Mouse (Mus musculus) hindbrain, embryonic 14.5 days (tissue): ENCODE results near the gene 4931406P16Rik. TPM values are rescaled to one million over a fixed set of nuclear protein-coding genes. Genes with fewer than 3 reads are reported as not detected.
A peak's percentile ranks its signal among the peaks of the same experiment; 100 is the strongest.

Experiments
- ATAC-seq: fragments of 200-750 bp; cut with Nextera tagmentation; 2 replicates; pipeline ENCODE4 v1.8.0; 2017; ENCODE audit warnings: moderate number of reproducible peaks, mild to moderate bottlenecking, moderate TSS enrichment, moderate library complexity; ENCODE audit not compliant: low FRiP score
- DNase-seq: peaks from one replicate; pipeline ENCODE4 v3.0.0-alpha.2; 2015; ENCODE audit warnings: low spot score
- H3K27ac ChIP-seq: fragments of 300-500 bp; sonication (generic); 2 replicates; pipeline ENCODE4 v1.5.1; 2014; ENCODE audit warnings: mild to moderate bottlenecking, moderate library complexity
- H3K27me3 ChIP-seq: fragments of 300-500 bp; sonication (generic); 2 replicates; pipeline ENCODE4 v1.6.1; 2014; ENCODE audit warnings: mild to moderate bottlenecking, low read length, mixed read lengths; ENCODE audit not compliant: control insufficient read depth, insufficient read depth
- H3K36me3 ChIP-seq: fragments of 300-500 bp; sonication (generic); replicated peaks from 2 replicates; pipeline ENCODE4 v1.6.1; 2014; ENCODE audit not compliant: control insufficient read depth, insufficient read depth
- H3K4me1 ChIP-seq: fragments of 300-500 bp; sonication (generic); replicated peaks from 2 replicates; pipeline ENCODE4 v1.6.1; 2014; ENCODE audit warnings: antibody characterized with exemption, low read length, mixed read lengths; ENCODE audit not compliant: control insufficient read depth, insufficient read depth
- H3K4me2 ChIP-seq: fragments of 300-500 bp; sonication (generic); replicated peaks from 2 replicates; pipeline ENCODE4 v1.6.1; 2014; ENCODE audit warnings: mild to moderate bottlenecking, moderate library complexity
- H3K4me3 ChIP-seq: fragments of 300-500 bp; sonication (generic); replicated peaks from 2 replicates; pipeline ENCODE4 v1.5.1; 2014; ENCODE audit warnings: mild to moderate bottlenecking, low read length
- H3K9ac ChIP-seq: fragments of 300-500 bp; sonication (generic); 2 replicates; pipeline ENCODE4 v1.6.1; 2014
- H3K9me3 ChIP-seq: fragments of 300-500 bp; sonication (generic); 2 replicates; pipeline ENCODE4 v1.6.1; 2016; ENCODE audit warnings: low read length; ENCODE audit not compliant: control insufficient read depth
- WGBS: fragments of 180-500 bp; shearing (Covaris S2); extraction: QIAGEN DNeasy Blood & Tissue Kit; methylation state at CpG from one replicate; pipeline ENCODE4 v1.1.7; 2014; 5-methylcytosine and 5-hydroxymethylcytosine counted together
- polyA plus RNA-seq: library from polyadenylated mRNA; unstranded; fragments of >200 nt; fragmentation: Nextera tagmentation; extraction: Ambion mirVana; gene quantifications from 2 replicates; pipeline ENCODE4 v1.2.1, GENCODE M21; 2014

4931406P16Rik gene
- polyA plus RNA-seq, 1 experiment from 2014 or later = 39.5 TPM

DNA sequence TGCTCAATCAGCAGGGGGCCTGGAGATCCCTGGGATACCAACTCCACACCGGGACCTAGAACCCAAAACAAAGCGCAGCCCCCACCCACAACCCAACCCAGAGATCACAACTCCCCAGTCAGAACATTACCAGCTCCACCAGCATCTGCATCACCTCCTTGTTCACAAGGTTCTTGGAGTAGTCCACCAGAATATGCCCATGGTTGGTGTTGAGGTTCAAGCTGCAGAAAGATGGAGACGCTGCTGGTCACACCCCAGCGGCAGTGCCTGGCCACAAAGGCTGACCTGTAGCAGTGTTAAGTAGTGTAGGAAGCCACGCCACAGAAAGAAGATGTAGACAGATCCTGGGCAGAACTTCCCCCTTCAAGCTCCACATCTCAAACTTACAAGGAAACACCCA lies 84.2 kb downstream of the 4931406P16Rik start:
- ATAC-seq (no peak), DNase-seq (peak; percentile 31)
- Histone ChIP-seq H3K4me1 (peaks cover 23% of the 10 kb centered on the region; the same call in 1 of the 2 replicates), H3K9me3 (no peaks in the 10 kb centered on the region), H3K4me3 (peak overlapping the region; percentile 78), H3K9ac (peak overlapping the region; percentile 73), H3K36me3 (peaks cover 33% of the 10 kb centered on the region), H3K27me3 (no peaks in the 10 kb centered on the region), H3K27ac (peak overlapping the region; percentile 75), H3K4me2 (peak overlapping the region; percentile 71)
- WGBS = 21% methylated on average over 5 of the region's 5 CpGs

DNA sequence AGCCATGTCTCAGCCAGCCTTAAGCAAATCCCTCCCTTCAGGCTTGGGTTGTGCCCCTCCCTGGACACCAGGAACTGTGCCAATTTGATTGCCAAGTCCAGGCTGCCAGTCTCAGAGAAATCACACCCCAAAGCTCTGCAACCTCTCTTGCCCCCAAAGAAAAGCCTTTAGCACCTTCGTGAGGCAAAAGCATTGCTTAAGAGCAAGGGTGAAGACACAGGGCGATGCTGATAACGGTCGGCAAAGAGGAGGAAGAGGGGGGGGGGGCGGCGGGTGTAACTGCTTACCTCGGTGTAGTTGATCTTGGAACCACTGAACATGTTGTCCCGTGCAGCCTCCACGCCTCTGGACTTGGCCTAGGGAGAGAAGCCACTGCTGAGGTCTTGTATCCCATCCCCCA lies 84.7 kb downstream of the 4931406P16Rik start:
- no peaks in the 10 kb centered on the region for H3K27me3 ChIP-seq
- H3K4me3 ChIP-seq = peak overlapping the region; percentile 78
- H3K4me1 ChIP-seq = peaks cover 23% of the 10 kb centered on the region; the same call in 1 of the 2 replicates
- WGBS = 65% methylated on average over 7 of the region's 9 CpGs
- ATAC-seq (no peak), DNase-seq (no peak)
- H3K9me3 ChIP-seq = no peaks in the 10 kb centered on the region
- peak overlapping the region; percentile 71 for H3K4me2 ChIP-seq
- no peak overlapping the region for H3K27ac ChIP-seq
- H3K9ac ChIP-seq = 0 out of 2 replicates have a peak overlapping the region, but pooled peaks have one; percentile 20
- peaks cover 34% of the 10 kb centered on the region for H3K36me3 ChIP-seq

DNA sequence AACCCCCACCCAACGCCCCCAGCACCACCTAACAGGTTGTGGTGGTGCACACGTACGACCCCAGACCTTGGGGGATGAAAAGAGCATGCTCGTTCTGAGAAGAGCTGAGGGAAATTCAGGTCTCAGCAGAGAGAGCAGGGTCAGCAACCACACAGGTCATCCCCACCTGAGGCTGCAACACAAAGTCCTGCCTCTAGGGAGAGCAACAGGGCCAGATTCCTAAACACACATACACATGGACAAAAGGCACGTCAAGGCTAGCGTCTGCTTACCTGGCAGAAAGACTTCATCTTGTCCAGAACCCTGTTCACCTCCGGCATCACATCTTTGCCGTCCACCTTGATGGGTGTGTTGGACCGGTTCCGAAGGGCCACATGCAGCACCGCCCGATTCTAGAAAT lies 86.5 kb downstream of the 4931406P16Rik start:
- DNase-seq = no peak
- 93% methylated on average over 12 of the region's 12 CpGs for WGBS
- H3K36me3 ChIP-seq = peaks cover 52% of the 10 kb centered on the region
- no peak for ATAC-seq
- no peak overlapping the region for H3K27ac ChIP-seq
- no peak overlapping the region for H3K4me3 ChIP-seq
- H3K27me3 ChIP-seq = no peaks in the 10 kb centered on the region
- no peak overlapping the region for H3K9ac ChIP-seq
- H3K4me1 ChIP-seq = peaks cover 16% of the 10 kb centered on the region; the same call in 1 of the 2 replicates
- H3K9me3 ChIP-seq = no peaks in the 10 kb centered on the region
- no peak overlapping the region for H3K4me2 ChIP-seq

DNA sequence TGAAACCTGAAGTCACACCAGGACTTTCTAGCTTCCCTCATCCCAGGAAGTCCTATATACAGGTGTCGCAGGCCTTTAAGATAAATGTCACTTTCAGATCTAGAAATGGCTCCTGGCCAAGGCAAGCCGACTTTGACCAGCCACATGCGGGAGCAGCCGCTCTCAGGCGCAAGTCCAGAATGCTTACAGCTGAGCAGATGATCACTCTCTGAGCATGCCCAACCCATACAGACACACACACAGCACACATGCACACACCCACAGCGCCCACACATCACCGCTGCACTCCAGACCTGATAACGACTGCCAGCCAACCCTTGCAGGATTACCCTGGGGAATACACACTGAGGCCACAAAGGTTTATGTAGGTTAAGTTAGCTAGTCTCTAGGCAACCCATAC lies 87.3 kb downstream of the 4931406P16Rik start:
- 84% methylated on average over 8 of the region's 8 CpGs for WGBS
- Histone ChIP-seq H3K9me3 (no peaks in the 10 kb centered on the region), H3K27me3 (no peaks in the 10 kb centered on the region), H3K4me3 (no peak overlapping the region), H3K27ac (no peak overlapping the region), H3K4me2 (no peak overlapping the region), H3K4me1 (peaks cover 16% of the 10 kb centered on the region; the same call in 1 of the 2 replicates), H3K36me3 (peaks cover 60% of the 10 kb centered on the region), H3K9ac (no peak overlapping the region)
- no peak for DNase-seq
- no peak for ATAC-seq

DNA sequence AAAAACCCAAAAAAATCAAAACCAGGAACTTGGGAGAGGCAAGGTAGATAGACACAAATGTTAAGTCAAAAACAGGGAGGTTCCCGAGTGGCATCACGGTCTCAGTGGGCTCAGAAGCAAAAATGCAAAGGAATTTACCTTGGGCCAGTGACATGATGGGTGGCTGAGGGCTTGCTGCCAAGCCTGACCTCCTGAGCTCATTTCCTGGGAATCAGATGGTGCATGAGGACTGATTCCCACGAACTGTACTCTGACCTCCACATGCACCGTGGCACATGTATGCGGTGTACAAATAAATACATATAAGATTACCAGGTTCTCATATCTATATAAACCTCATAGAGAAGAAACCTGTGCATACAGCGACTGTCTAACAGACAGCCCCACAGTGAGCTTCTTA lies 89.0 kb downstream of the 4931406P16Rik start:
- WGBS = 95% methylated on average over 6 of the region's 6 CpGs
- Histone ChIP-seq H3K4me1 (peaks cover 12% of the 10 kb centered on the region; the same call in 1 of the 2 replicates), H3K27me3 (no peaks in the 10 kb centered on the region), H3K4me3 (no peak overlapping the region), H3K4me2 (no peak overlapping the region), H3K36me3 (peaks cover 76% of the 10 kb centered on the region), H3K9ac (no peak overlapping the region), H3K9me3 (no peaks in the 10 kb centered on the region), H3K27ac (no peak overlapping the region)
- ATAC-seq (no peak), DNase-seq (no peak)

DNA sequence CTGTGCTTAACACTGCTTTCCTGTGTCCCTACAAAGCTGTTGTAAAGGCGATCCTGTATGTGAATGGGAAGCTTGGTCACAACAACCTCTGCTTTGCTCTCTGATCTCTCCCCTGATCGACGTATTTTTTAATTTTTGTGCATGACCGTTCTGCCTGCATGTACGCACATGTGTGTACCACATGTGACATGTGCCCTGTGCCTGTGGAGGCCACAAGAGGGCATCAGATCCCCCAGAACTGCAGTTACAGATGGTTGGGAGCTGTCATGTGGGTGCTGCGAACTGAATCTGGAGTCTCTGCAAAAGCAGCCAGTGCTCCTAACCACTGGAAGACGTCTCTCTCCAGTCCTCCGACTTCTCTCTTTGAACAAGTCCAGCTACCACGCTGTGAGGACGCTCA lies 91.0 kb downstream of the 4931406P16Rik start:
- H3K27ac ChIP-seq = no peak overlapping the region
- 96% methylated on average over 10 of the region's 10 CpGs for WGBS
- no peak overlapping the region for H3K4me3 ChIP-seq
- H3K9ac ChIP-seq = no peak overlapping the region
- no peak overlapping the region for H3K4me2 ChIP-seq
- no peaks in the 10 kb centered on the region for H3K27me3 ChIP-seq
- ATAC-seq = no peak
- H3K4me1 ChIP-seq = no peaks in the 10 kb centered on the region
- H3K9me3 ChIP-seq = no peaks in the 10 kb centered on the region
- H3K36me3 ChIP-seq = peaks cover 93% of the 10 kb centered on the region
- DNase-seq = no peak

DNA sequence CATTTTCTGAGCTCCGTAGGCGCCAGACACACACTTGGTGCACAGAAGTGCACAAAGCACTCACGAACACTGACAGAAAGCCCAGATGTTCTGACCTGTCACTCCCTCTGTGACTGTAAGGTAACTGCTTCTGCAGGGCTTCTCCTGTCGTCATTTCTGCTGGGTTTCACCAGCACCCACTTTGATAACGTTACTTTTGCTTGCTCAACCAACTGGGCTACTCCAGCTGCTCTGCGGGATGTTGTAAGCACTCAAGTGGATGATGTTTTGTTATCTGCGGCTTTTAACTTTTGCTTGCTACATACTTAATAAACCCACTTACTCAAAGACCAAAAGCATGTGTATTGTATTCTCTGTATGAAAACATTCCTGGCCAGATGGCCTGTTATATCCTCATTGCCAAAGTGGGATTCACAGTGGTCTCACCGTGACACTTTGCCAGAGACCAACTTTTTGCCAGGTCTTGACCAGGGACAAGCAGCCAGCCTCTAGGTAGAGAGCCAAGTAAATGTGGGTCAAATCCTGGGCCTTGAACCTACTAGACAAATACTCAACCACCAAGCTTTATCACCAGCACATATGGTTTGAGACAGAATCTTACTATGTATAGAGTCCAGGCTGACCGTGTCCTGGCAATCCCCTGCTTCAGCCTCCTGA lies 91.6 kb downstream of the 4931406P16Rik start:
- H3K9me3 ChIP-seq = no peaks in the 10 kb centered on the region
- no peak overlapping the region for H3K27ac ChIP-seq
- H3K27me3 ChIP-seq = no peaks in the 10 kb centered on the region
- no peak overlapping the region for H3K4me2 ChIP-seq
- no peak overlapping the region for H3K4me3 ChIP-seq
- no peak overlapping the region for H3K9ac ChIP-seq
- DNase-seq (no peak), ATAC-seq (no peak)
- WGBS = 95% methylated on average over 9 of the region's 9 CpGs
- H3K4me1 ChIP-seq = no peaks in the 10 kb centered on the region
- peaks cover 93% of the 10 kb centered on the region for H3K36me3 ChIP-seq

DNA sequence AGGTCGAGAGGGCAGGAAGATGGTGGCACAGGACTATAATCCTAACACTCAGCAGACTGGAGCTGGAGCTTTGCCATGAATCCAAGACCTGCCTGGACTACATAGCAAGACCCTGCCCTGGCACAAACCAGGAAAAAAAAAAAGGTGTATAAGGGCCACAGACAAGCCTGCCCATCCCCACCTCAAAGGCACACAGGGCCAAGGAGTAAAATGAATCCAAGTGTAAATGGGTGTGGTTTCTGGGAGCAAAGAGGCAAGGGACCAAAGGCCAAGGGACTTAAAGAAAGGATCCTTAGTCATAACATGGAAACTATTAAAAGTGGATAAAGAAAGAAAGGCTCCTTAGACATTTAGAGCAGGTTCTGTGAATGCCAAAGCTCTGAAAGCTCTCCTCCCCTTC lies 94.9 kb downstream of the 4931406P16Rik start:
- ATAC-seq = no peak
- H3K27ac ChIP-seq = no peak overlapping the region
- H3K27me3 ChIP-seq = no peaks in the 10 kb centered on the region
- no peak for DNase-seq
- peaks cover 96% of the 10 kb centered on the region for H3K36me3 ChIP-seq
- H3K4me1 ChIP-seq = no peaks in the 10 kb centered on the region
- H3K4me3 ChIP-seq = no peak overlapping the region
- 92% methylated on average over 1 of the region's 1 CpGs for WGBS
- H3K9me3 ChIP-seq = no peaks in the 10 kb centered on the region
- no peak overlapping the region for H3K9ac ChIP-seq
- H3K4me2 ChIP-seq = no peak overlapping the region

DNA sequence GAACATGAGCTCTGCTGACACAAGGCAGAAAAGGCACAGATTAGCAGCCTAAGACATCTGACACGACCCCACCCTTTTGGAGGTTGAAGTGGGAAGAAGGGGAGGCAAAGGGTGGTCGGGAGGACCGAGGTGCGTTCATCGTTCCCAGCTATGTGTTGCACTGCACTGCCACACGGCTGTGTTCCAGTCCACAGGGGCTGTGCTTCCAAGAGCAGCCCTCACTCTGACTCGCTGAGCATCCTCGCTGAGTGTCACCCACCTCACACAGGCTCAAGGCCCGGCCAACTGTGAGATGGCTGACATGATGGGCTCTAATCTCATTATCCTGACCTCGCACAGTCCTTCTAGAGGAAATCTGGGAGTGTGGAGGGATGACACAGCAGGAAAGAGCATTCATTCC lies 96.9 kb downstream of the 4931406P16Rik start:
- Histone ChIP-seq H3K9me3 (no peaks in the 10 kb centered on the region), H3K36me3 (peaks cover 96% of the 10 kb centered on the region), H3K4me2 (no peak overlapping the region), H3K27me3 (no peaks in the 10 kb centered on the region), H3K9ac (no peak overlapping the region), H3K27ac (no peak overlapping the region), H3K4me3 (no peak overlapping the region), H3K4me1 (no peaks in the 10 kb centered on the region)
- DNase-seq (no peak), ATAC-seq (no peak)
- WGBS = 92% methylated on average over 10 of the region's 10 CpGs

DNA sequence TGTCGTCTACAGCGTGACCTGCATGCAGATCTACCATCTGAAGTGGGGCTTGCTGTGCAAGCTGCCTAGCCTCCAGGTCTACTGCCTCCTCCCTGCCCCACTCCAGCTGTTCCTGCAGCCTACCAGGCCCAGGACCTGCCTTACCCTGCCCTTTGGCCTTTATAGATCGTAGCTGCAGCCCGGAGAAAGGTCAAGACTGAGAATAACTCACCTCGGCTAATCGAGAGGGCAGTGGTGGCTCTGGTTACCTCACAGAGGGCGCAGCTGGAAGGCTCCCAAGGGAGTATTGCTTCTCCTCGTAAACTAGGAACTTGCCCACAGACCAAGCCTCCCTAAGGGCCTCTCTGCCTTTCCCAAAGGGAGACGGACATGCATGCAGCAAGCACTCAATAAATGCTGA lies 97.9 kb downstream of the 4931406P16Rik start:
- Histone ChIP-seq H3K9ac (no peak overlapping the region), H3K9me3 (no peaks in the 10 kb centered on the region), H3K4me2 (no peak overlapping the region), H3K4me3 (no peak overlapping the region), H3K36me3 (peaks cover 96% of the 10 kb centered on the region), H3K27me3 (no peaks in the 10 kb centered on the region), H3K27ac (no peak overlapping the region), H3K4me1 (no peaks in the 10 kb centered on the region)
- ATAC-seq (no peak), DNase-seq (no peak)
- 92% methylated on average over 9 of the region's 9 CpGs for WGBS
